Mouse (Mus musculus) CH12.LX (cell line): ENCODE data around the gene Epha6. TPM values are rescaled to one million over a fixed set of nuclear protein-coding genes. Genes with fewer than 3 reads are reported as not detected.

Experiments used
- DNase-seq: peaks from one replicate; pipeline ENCODE4 v3.0.0-alpha.2; 2013; ENCODE audit errors: extremely low read depth
- H3K27ac ChIP-seq: 2 replicates; pipeline ENCODE4 v1.5.1; 2012; ENCODE audit warnings: low read depth, mild to moderate bottlenecking, control low read depth, moderate library complexity; ENCODE audit not compliant: insufficient read depth
- H3K27me3 ChIP-seq: replicated peaks from 2 replicates; pipeline ENCODE3; 2012; ENCODE audit warnings: inconsistent platforms
- H3K36me3 ChIP-seq, 2 experiments: replicated peaks in 1 of 2; 2 replicates each; pipeline versions ENCODE3 to v1.6.1; 2012; ENCODE audit warnings: inconsistent platforms in 1 of 2, low read length in 1 of 2, mild to moderate bottlenecking in 1 of 2, mixed read lengths in 1 of 2, moderate library complexity in 1 of 2; ENCODE audit not compliant: control insufficient read depth in 1 of 2, insufficient read depth in 1 of 2
- H3K4me1 ChIP-seq, 2 experiments: 2 replicates each; pipeline ENCODE4 v1.6.1; 2012; ENCODE audit warnings: inconsistent platforms in 1 of 2, moderate library complexity in 1 of 2; ENCODE audit not compliant: insufficient read depth in 2 of 2, control insufficient read depth in 1 of 2
- H3K4me2 ChIP-seq: 2 replicates; pipeline ENCODE4 v1.6.1; 2012; ENCODE audit warnings: low read depth, mild to moderate bottlenecking, control low read depth; ENCODE audit not compliant: poor library complexity, insufficient read depth, severe bottlenecking
- H3K4me3 ChIP-seq, 3 experiments: fragments of 150-350 bp in 1 of 3; sonication (generic) in 1 of 3; replicated peaks in 1 of 3; 2 replicates each; pipeline versions ENCODE3 to v1.5.1; 2011 to 2012; ENCODE audit warnings: low read depth in 2 of 3, low read length in 2 of 3, mild to moderate bottlenecking in 2 of 3, moderate library complexity in 2 of 3, control low read depth in 1 of 3, improper control_type of control experiment in 1 of 3, inconsistent platforms in 1 of 3, mixed read lengths in 1 of 3; ENCODE audit not compliant: poor library complexity in 1 of 3
- H3K79me2 ChIP-seq: replicated peaks from 2 replicates; pipeline ENCODE4 v1.6.1; 2012; ENCODE audit warnings: mild to moderate bottlenecking, moderate library complexity; ENCODE audit not compliant: control insufficient read depth, poor library complexity, insufficient read depth, severe bottlenecking; ENCODE audit errors: extremely low read depth
- H3K9ac ChIP-seq: 2 replicates; pipeline ENCODE4 v1.6.1; 2012; ENCODE audit warnings: low read depth, mild to moderate bottlenecking, control low read depth, moderate library complexity; ENCODE audit not compliant: insufficient read depth
- H3K9me3 ChIP-seq: replicated peaks from 2 replicates; pipeline ENCODE3; 2012; ENCODE audit warnings: low read length, inconsistent platforms, mixed read lengths
- CHD1 ChIP-seq: IDR thresholded peaks from 2 replicates; pipeline ENCODE4 v1.6.1; 2012; ENCODE audit warnings: low read depth, low read length, improper control_type of control experiment, inconsistent platforms
- CHD2 ChIP-seq: IDR thresholded peaks from 2 replicates; pipeline ENCODE4 v1.6.1; 2011; ENCODE audit warnings: low read length, improper control_type of control experiment
- CTCF ChIP-seq, 2 experiments: IDR thresholded peaks in 1 of 2; conservative IDR thresholded peaks in 1 of 2; 2 replicates each; pipeline ENCODE4 v1.5.1; 2011 to 2012; ENCODE audit warnings: low read depth in 2 of 2, low read length in 2 of 2, improper control_type of control experiment in 1 of 2, inconsistent platforms in 1 of 2, mild to moderate bottlenecking in 1 of 2, moderate library complexity in 1 of 2
- E2F4 ChIP-seq: IDR thresholded peaks from 2 replicates; pipeline ENCODE4 v1.6.1; 2011; ENCODE audit warnings: low read depth, low read length, improper control_type of control experiment; ENCODE audit not compliant: insufficient replicate concordance
- ELF1 ChIP-seq: IDR thresholded peaks from 2 replicates; pipeline ENCODE4 v1.6.1; 2014; ENCODE audit warnings: low read depth, mild to moderate bottlenecking, inconsistent platforms, low read length, improper control_type of control experiment
- EP300 ChIP-seq: IDR thresholded peaks from 2 replicates; pipeline ENCODE4 v1.6.1; 2011; ENCODE audit warnings: low read length, improper control_type of control experiment
- ETS1 ChIP-seq: conservative IDR thresholded peaks from 2 replicates; pipeline ENCODE4 v1.6.1; 2012; ENCODE audit warnings: low read depth, mild to moderate bottlenecking, inconsistent platforms, low read length, improper control_type of control experiment, moderate library complexity
- GABPA ChIP-seq: IDR thresholded peaks from 2 replicates; pipeline ENCODE4 v1.6.1; 2012; ENCODE audit warnings: low read depth, low read length, improper control_type of control experiment, inconsistent platforms; ENCODE audit not compliant: insufficient replicate concordance
- IRF4 ChIP-seq: IDR thresholded peaks from 2 replicates; pipeline ENCODE4 v1.6.1; 2014; ENCODE audit warnings: low read depth, mild to moderate bottlenecking, inconsistent platforms, low read length, improper control_type of control experiment
- JUN ChIP-seq: IDR thresholded peaks from 2 replicates; pipeline ENCODE4 v1.6.1; 2011; ENCODE audit warnings: low read depth, mild to moderate bottlenecking, low read length, improper control_type of control experiment, moderate library complexity; ENCODE audit not compliant: insufficient read depth
- JUND ChIP-seq: conservative IDR thresholded peaks from 2 replicates; pipeline ENCODE4 v1.6.1; 2011; ENCODE audit warnings: low read depth, low read length, improper control_type of control experiment
- KAT2A ChIP-seq: IDR thresholded peaks from 2 replicates; pipeline ENCODE4 v1.6.1; 2012; ENCODE audit warnings: low read length, improper control_type of control experiment, inconsistent platforms; ENCODE audit not compliant: insufficient replicate concordance
- MAFK ChIP-seq: IDR thresholded peaks from 2 replicates; pipeline ENCODE4 v1.6.1; 2011; ENCODE audit warnings: low read length, improper control_type of control experiment; ENCODE audit not compliant: insufficient replicate concordance
- MAX ChIP-seq: IDR thresholded peaks from 2 replicates; pipeline ENCODE4 v1.6.1; 2011; ENCODE audit warnings: low read length, improper control_type of control experiment
- MAZ ChIP-seq: IDR thresholded peaks from 2 replicates; pipeline ENCODE4 v1.6.1; 2012; ENCODE audit warnings: low read depth, mild to moderate bottlenecking, inconsistent platforms, low read length, improper control_type of control experiment, moderate library complexity
- MEF2A ChIP-seq: IDR thresholded peaks from 2 replicates; pipeline ENCODE4 v1.6.1; 2014; ENCODE audit warnings: low read depth, mild to moderate bottlenecking, inconsistent platforms, low read length, improper control_type of control experiment, borderline replicate concordance
- MXI1 ChIP-seq: IDR thresholded peaks from 2 replicates; pipeline ENCODE4 v1.6.1; 2011; ENCODE audit warnings: mild to moderate bottlenecking, low read depth, low read length, improper control_type of control experiment
- NRF1 ChIP-seq: IDR thresholded peaks from 2 replicates; pipeline ENCODE4 v1.6.1; 2014; ENCODE audit warnings: low read depth, mild to moderate bottlenecking, inconsistent platforms, low read length, improper control_type of control experiment, moderate library complexity
- PAX5 ChIP-seq: IDR thresholded peaks from 2 replicates; pipeline ENCODE4 v1.6.1; 2012; ENCODE audit warnings: low read length, inconsistent platforms, mixed read lengths
- POLR2AphosphoS2 ChIP-seq: IDR thresholded peaks from 2 replicates; pipeline ENCODE4 v1.6.1; 2011; ENCODE audit warnings: low read depth, low read length, improper control_type of control experiment
- RAD21 ChIP-seq: IDR thresholded peaks from 2 replicates; pipeline ENCODE4 v1.6.1; 2011; ENCODE audit warnings: low read depth, mild to moderate bottlenecking, low read length, improper control_type of control experiment, moderate library complexity
- RCOR1 ChIP-seq: conservative IDR thresholded peaks from 2 replicates; pipeline ENCODE4 v1.6.1; 2012; ENCODE audit warnings: low read depth, mild to moderate bottlenecking, inconsistent platforms, low read length, improper control_type of control experiment
- SIN3A ChIP-seq: IDR thresholded peaks from 2 replicates; pipeline ENCODE4 v1.6.1; 2012; ENCODE audit warnings: low read length, improper control_type of control experiment, inconsistent platforms
- SMC3 ChIP-seq: IDR thresholded peaks from 2 replicates; pipeline ENCODE4 v1.6.1; 2011; ENCODE audit warnings: low read depth, low read length, improper control_type of control experiment
- TBP ChIP-seq: conservative IDR thresholded peaks from 2 replicates; pipeline ENCODE4 v1.6.1; 2011; ENCODE audit warnings: low read depth, low read length, improper control_type of control experiment
- TCF12 ChIP-seq: IDR thresholded peaks from 2 replicates; pipeline ENCODE4 v1.6.1; 2014; ENCODE audit warnings: low read depth, mild to moderate bottlenecking, inconsistent platforms, low read length, improper control_type of control experiment
- USF2 ChIP-seq: conservative IDR thresholded peaks from 2 replicates; pipeline ENCODE4 v1.6.1; 2011; ENCODE audit warnings: low read depth, low read length, improper control_type of control experiment
- ZC3H11A ChIP-seq: IDR thresholded peaks from 2 replicates; pipeline ENCODE4 v1.6.1; 2012; ENCODE audit warnings: low read depth, mild to moderate bottlenecking, inconsistent platforms, low read length, improper control_type of control experiment
- ZKSCAN1 ChIP-seq: IDR thresholded peaks from 2 replicates; pipeline ENCODE4 v1.6.1; 2012; ENCODE audit warnings: low read depth, inconsistent platforms, low read length, improper control_type of control experiment, borderline replicate concordance
- ZMIZ1 ChIP-seq: IDR thresholded peaks from 2 replicates; pipeline ENCODE4 v1.6.1; 2012; ENCODE audit warnings: low read depth, mild to moderate bottlenecking, inconsistent platforms, low read length, improper control_type of control experiment
- ZNF384 ChIP-seq: IDR thresholded peaks from 2 replicates; pipeline ENCODE4 v1.6.1; 2012; ENCODE audit warnings: low read depth, low read length, improper control_type of control experiment, inconsistent platforms
- dilution Hi-C: fragments of 300-500 bp; cut with MboI; formaldehyde crosslinking; loops from 2 replicates; pipeline ENCODE4 v1.14.3; 2020; ENCODE audit warnings: low sequenced_read_pairs; ENCODE audit not compliant: extremely low pct_unique_long_range_greater_than_20kb, extremely low pct_ligation_motif_present
- in situ Hi-C: fragments of 300-500 bp; cut with MboI; formaldehyde crosslinking; loops from 3 replicates; pipeline ENCODE4 v1.14.3; 2019; ENCODE audit warnings: low sequenced_read_pairs, low pct_ligation_motif_present, low pct_unique_long_range_greater_than_20kb, mixed read lengths
- polyA plus RNA-seq: library from polyadenylated mRNA; unstranded; fragments of >175 nt; gene quantifications from 2 replicates; pipeline ENCODE4 v1.2.1, GENCODE M21; 2012; ENCODE audit warnings: low read depth; ENCODE audit not compliant: insufficient read length
- total RNA-seq, 2 experiments: library from RNA; depleted of rRNA; stranded (reverse); fragments of 300-350 nt in 1 of 2; fragments of >200 nt in 1 of 2; gene quantifications; 2 replicates each; pipeline ENCODE4 v1.2.3; 2012 to 2014

Epha6 gene
- total and polyA plus RNA-seq, 3 experiments, result not detected

- Histone ChIP-seq H3K4me3 (peak overlapping the region in 2 of 3 experiments; percentile 2 to 47), H3K27ac (no peak overlapping the region), H3K4me2 (peak overlapping the region; percentile 95), H3K4me1 (peaks cover 5 to 48% of the 10 kb centered on the region in 2 experiments; a peak in 3 of 4 replicates), H3K9ac (peak overlapping the region; percentile 21), H3K79me2 (no peaks in the 10 kb centered on the region), H3K9me3 (no peaks in the 10 kb centered on the region), H3K36me3 (no peaks in the 10 kb centered on the region), H3K27me3 (no peaks in the 10 kb centered on the region)
- peak; percentile 87 for DNase-seq
- in situ Hi-C loops, result loop anchor here (5.0 to 10.0 kb wide), 3 partner anchors 82 to 195 kb away; no protein-coding TSS in a partner anchor
- dilution Hi-C loops, result no loop called here
- TF ChIP-seq ZKSCAN1 (no peak), MEF2A (no peak), RAD21 (no peak; the same call in none of the 2 replicates), SMC3 (peak; percentile 100), TCF12 (no peak), ETS1 (no peak), CTCF (conservative IDR thresholded peaks at IDR 0.05 in 1 of 2, IDR thresholded peaks at IDR 0.05 in 1 of 2; ENCODE audit: low read depth in 2 of 2, low read length in 2 of 2) (peak; percentile 94 to 98), ELF1 (no peak), CHD2 (no peak), ZMIZ1 (no peak), ZNF384 (peak; percentile 72), KAT2A (no peak), ZC3H11A (peak; percentile 99), MXI1 (no peak), IRF4 (peak; percentile 45; the same call in 1 of the 2 replicates), PAX5 (no peak), MAZ (no peak)
These were observed 988.2 kb downstream of the Epha6 start for GRCm38 (mm10) chr16:59617167-59617566.

GRCm38 (mm10) chr16:59615675-59616074, 989.7 kb downstream of the Epha6 start:
- Histone ChIP-seq H3K79me2 (no peaks in the 10 kb centered on the region), H3K4me1 (peaks cover 0 to 34% of the 10 kb centered on the region in 2 experiments; a peak in 2 of 4 replicates), H3K27ac (no peak overlapping the region), H3K4me3 (peak overlapping the region in 1 of 3 experiments; percentile 8), H3K9me3 (no peaks in the 10 kb centered on the region), H3K9ac (peak overlapping the region; percentile 59; the same call in 1 of the 2 replicates), H3K27me3 (no peaks in the 10 kb centered on the region), H3K4me2 (peak overlapping the region; percentile 56; the same call in 1 of the 2 replicates), H3K36me3 (no peaks in the 10 kb centered on the region)
- dilution Hi-C loops (no loop called here), in situ Hi-C loops (loop anchor here (5.0 to 10.0 kb wide), 3 partner anchors 81 to 193 kb away; no protein-coding TSS in a partner anchor)
- peak; percentile 37 for DNase-seq
- TF ChIP-seq MAZ (no peak), ETS1 (no peak; the same call in 1 of the 2 replicates), MAFK (no peak), NRF1 (no peak), ZNF384 (no peak), JUN (no peak), MAX (no peak), USF2 (no peak), KAT2A (no peak), CHD1 (0 out of 2 replicates have a peak, but pooled peaks have one; percentile 56), EP300 (peak; percentile 58; the same call in 1 of the 2 replicates), RCOR1 (no peak), POLR2AphosphoS2 (no peak), E2F4 (no peak), TBP (no peak), JUND (peak; percentile 38; the same call in 1 of the 2 replicates), PAX5 (no peak), ELF1 (no peak), SMC3 (peak; percentile 46), SIN3A (0 out of 2 replicates have a peak, but pooled peaks have one; percentile 27), CTCF (conservative IDR thresholded peaks at IDR 0.05 in 1 of 2, IDR thresholded peaks at IDR 0.05 in 1 of 2; ENCODE audit: low read depth in 2 of 2, low read length in 2 of 2) (peak in 1 of 2 experiments; percentile 48; a peak in 2 of 4 replicates), GABPA (no peak), CHD2 (no peak), TCF12 (no peak)
